ENCODE assay signal across 21 mouse cellular contexts in genomic region chr2:129260646-129261045, GRCm38 (mm10). TPM values are rescaled to one million over a fixed set of nuclear protein-coding genes. Genes with fewer than 3 reads are reported as not detected.
"Had no signal": no experiment of that assay in that cellular context is flagged by ENCODE, and none has a peak within 500 bp of the region (broad histone marks: within the 10 kb centered on the region; RNA-seq: fewer than 3 reads in every experiment).

No protein-coding gene starts in this region.

- H3K27ac ChIP-seq: liver, embryonic 14.5 days; midbrain, embryonic 10.5 days; neural tube, embryonic 13.5 days; neural tube, embryonic 15.5 days had no signal

- H3K9ac ChIP-seq: liver, embryonic 14.5 days; lung, embryonic 14.5 days; neural tube, embryonic 13.5 days; neural tube, embryonic 15.5 days had no signal

- H3K4me2 ChIP-seq: lung, embryonic 14.5 days; neural tube, embryonic 13.5 days; neural tube, embryonic 15.5 days had no signal

- H3K4me3 ChIP-seq: midbrain, embryonic 10.5 days; myocyte; neural tube, embryonic 13.5 days; neural tube, embryonic 15.5 days had no signal

- H3K9me3 ChIP-seq: midbrain, embryonic 10.5 days; neural tube, embryonic 13.5 days; neural tube, embryonic 15.5 days had no signal

- H3K36me3 ChIP-seq: midbrain, embryonic 10.5 days; neural tube, embryonic 13.5 days; neural tube, embryonic 15.5 days had no signal

- DNase-seq: lung, adult 18-20 months; lung, embryonic 14.5 days; lung, postnatal 10 days; midbrain, embryonic 14.5 days; retina, postnatal 1 day; right cerebral cortex, adult 18-20 months; right cerebral cortex, postnatal 25 days; right cerebral cortex, postnatal 4 days; spleen, adult 18-20 months; thymus, adult 18-20 months; thymus, postnatal 14 days; thymus, postnatal 36 days had no signal

- H3K27me3 ChIP-seq: neural tube, embryonic 13.5 days had no signal

RNA-seq across cellular contexts. Expression of gene Il1a, which starts 49.1 kb away (rescaled TPM):
- total RNA-seq: megakaryocyte-erythroid progenitor cell, adult 5-6 weeks had no signal
- polyA plus RNA-seq: lung, embryonic 14.5 days; lung, embryonic 16.5 days; myocyte; neural tube, embryonic 11.5 days; stomach, embryonic 14.5 days had no signal
